Mouse (Mus musculus) liver, postnatal 0 days (tissue): Measurements from ENCODE around the gene Mov10.

Experiments
- CTCF ChIP-seq: sonication (generic); IDR thresholded peaks from 2 replicates; pipeline ENCODE4 v1.5.1; 2016; ENCODE audit warnings: antibody characterized with exemption, low read depth
- EP300 ChIP-seq: IDR thresholded peaks from 2 replicates; pipeline ENCODE4 v1.6.1; 2016; ENCODE audit warnings: antibody characterized with exemption, low read depth, mild to moderate bottlenecking

DNA sequence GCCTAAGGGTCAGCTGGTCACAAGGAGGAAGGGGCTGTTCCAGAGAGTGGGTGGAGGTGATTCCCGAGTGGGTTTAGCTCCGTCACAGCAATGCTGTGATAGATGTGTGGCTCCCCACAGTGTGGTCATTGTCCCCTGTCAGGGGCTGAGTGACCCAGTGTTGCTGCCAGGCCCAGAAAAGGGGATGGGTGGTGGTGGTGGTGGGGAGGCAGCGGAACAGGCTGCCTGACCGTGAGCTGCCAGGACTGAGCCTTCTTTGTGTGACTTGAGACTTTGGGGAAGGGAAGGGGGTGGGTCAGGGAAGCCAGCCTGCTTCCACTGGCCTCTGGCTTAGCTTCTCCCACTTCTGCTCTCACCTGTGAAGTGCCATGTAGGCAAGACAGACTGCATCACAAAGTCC is 27.3 kb downstream of the Mov10 start:
- TF ChIP-seq CTCF = no peak
- no peak for TF ChIP-seq EP300
